Mouse (Mus musculus) splenic B cell, adult 2 months (primary cell): ENCODE results near the gene Caskin1.
A peak's percentile ranks its signal among the peaks of the same experiment; 100 is the strongest.

ENCODE experiments used
- DNase-seq: peaks from one replicate; pipeline ENCODE4 v3.0.0-alpha.2; 2011; ENCODE audit warnings: low read depth, low spot score
- H3K27me3 ChIP-seq: 2 replicates; pipeline ENCODE4 v1.6.1; 2012; ENCODE audit warnings: mild to moderate bottlenecking, low read length, moderate library complexity, mixed read lengths; ENCODE audit not compliant: control insufficient read depth, poor library complexity, insufficient read depth, severe bottlenecking
- H3K36me3 ChIP-seq: 2 replicates; pipeline ENCODE4 v1.6.1; 2012; ENCODE audit warnings: mild to moderate bottlenecking, low read length, moderate library complexity, mixed read lengths; ENCODE audit not compliant: control insufficient read depth, poor library complexity, insufficient read depth, severe bottlenecking

Gene Caskin1

GRCm38 (mm10) chr17:24478663-24479380, 9.6 kb upstream of the Caskin1 start, which contains the start of gene Mlst8:
TSS of gene Mlst8 (minus strand) at chr17:24479078.
- Histone ChIP-seq H3K36me3 (peaks cover 8% of the 10 kb centered on the region), H3K27me3 (no peaks in the 10 kb centered on the region; the same call in 1 of the 2 replicates)
- DNase-seq = peak; percentile 97

GRCm38 (mm10) chr17:24479431-24479830, 9.0 kb upstream of the Caskin1 start:
- DNase-seq = no peak
- H3K36me3 ChIP-seq = peaks cover 8% of the 10 kb centered on the region
- H3K27me3 ChIP-seq = no peaks in the 10 kb centered on the region; the same call in 1 of the 2 replicates

GRCm38 (mm10) chr17:24480201-24480826, 8.1 kb upstream of the Caskin1 start:
- H3K36me3 ChIP-seq = peaks cover 8% of the 10 kb centered on the region
- no peaks in the 10 kb centered on the region; the same call in 1 of the 2 replicates for H3K27me3 ChIP-seq
- no peak for DNase-seq

GRCm38 (mm10) chr17:24481027-24481815, 7.2 kb upstream of the Caskin1 start:
- no peak for DNase-seq
- H3K36me3 ChIP-seq = peaks cover 3% of the 10 kb centered on the region; the same call in 1 of the 2 replicates
- H3K27me3 ChIP-seq = no peaks in the 10 kb centered on the region; the same call in 1 of the 2 replicates

GRCm38 (mm10) chr17:24483495-24483894, 4.9 kb upstream of the Caskin1 start:
- H3K27me3 ChIP-seq = peaks cover 2% of the 10 kb centered on the region; the same call in 1 of the 2 replicates
- no peaks in the 10 kb centered on the region for H3K36me3 ChIP-seq
- no peak for DNase-seq

- DNase-seq = no peak
- H3K36me3 ChIP-seq = no peaks in the 10 kb centered on the region
- H3K27me3 ChIP-seq = peaks cover 2% of the 10 kb centered on the region; the same call in 1 of the 2 replicates
Measured at GRCm38 (mm10) chr17:24485090-24485860, 3.1 kb upstream of the Caskin1 start.

- 0 out of 2 replicates have a peak, but pooled peaks cover 2% of the 10 kb centered on the region for H3K27me3 ChIP-seq
- no peaks in the 10 kb centered on the region for H3K36me3 ChIP-seq
- DNase-seq = peak; percentile 35
Measured at GRCm38 (mm10) chr17:24488662-24489264, 362 bp downstream of the Caskin1 start.

- DNase-seq = no peak
Measured at GRCm38 (mm10) chr17:24489265-24490030, 1.0 kb downstream of the Caskin1 start.

GRCm38 (mm10) chr17:24490399-24490798, 2.0 kb downstream of the Caskin1 start:
- Histone ChIP-seq H3K27me3 (0 out of 2 replicates have a peak, but pooled peaks cover 2% of the 10 kb centered on the region), H3K36me3 (no peaks in the 10 kb centered on the region)
- DNase-seq = no peak

More at GRCm38 (mm10) chr17:24489265-24490030, 1.0 kb downstream of the Caskin1 start:
- H3K36me3 ChIP-seq = no peaks in the 10 kb centered on the region
- 0 out of 2 replicates have a peak, but pooled peaks cover 2% of the 10 kb centered on the region for H3K27me3 ChIP-seq

GRCm38 (mm10) chr17:24494627-24495335, 6.4 kb downstream of the Caskin1 start:
- H3K27me3 ChIP-seq = no peaks in the 10 kb centered on the region
- peak; percentile 76 for DNase-seq
- H3K36me3 ChIP-seq = no peaks in the 10 kb centered on the region

GRCm38 (mm10) chr17:24495443-24495842, 7.0 kb downstream of the Caskin1 start:
- Histone ChIP-seq H3K27me3 (no peaks in the 10 kb centered on the region), H3K36me3 (no peaks in the 10 kb centered on the region)
- no peak for DNase-seq

- DNase-seq = no peak
- H3K27me3 ChIP-seq = no peaks in the 10 kb centered on the region
- no peaks in the 10 kb centered on the region for H3K36me3 ChIP-seq
Measured at GRCm38 (mm10) chr17:24496026-24496425, 7.6 kb downstream of the Caskin1 start.

- DNase-seq = no peak
- Histone ChIP-seq H3K27me3 (no peaks in the 10 kb centered on the region), H3K36me3 (no peaks in the 10 kb centered on the region)
Measured at GRCm38 (mm10) chr17:24502208-24502607, 13.8 kb downstream of the Caskin1 start.
